7 mouse cellular contexts compared by ENCODE assay signal in the genomic region with DNA sequence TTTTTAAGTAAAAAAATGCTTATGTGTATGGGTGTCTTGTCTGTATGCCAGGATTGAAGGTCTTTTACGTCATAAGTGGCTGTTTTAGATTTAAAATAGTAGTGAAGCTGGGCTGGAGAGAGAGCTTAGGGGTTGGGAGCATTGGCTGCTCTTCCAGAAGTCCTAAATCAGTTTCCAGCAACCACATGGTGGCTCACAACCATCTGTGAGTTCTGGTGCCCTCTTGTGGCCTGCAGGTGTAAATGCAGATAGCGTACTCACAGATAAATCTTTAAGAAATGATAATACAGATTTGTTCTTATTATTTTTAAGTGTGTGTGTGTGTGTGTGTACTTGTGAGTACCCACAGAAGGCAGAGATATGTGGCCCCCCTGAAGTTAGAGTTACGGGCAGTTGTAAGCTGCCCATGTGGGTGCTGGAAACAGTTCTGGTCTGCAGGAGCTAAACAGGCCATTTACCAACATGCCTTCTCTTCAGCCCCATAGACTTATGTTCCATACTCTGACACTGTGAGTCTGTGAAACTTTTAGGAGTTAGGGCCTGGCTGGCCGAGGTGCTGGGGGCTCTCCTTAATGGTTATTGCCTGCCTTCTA. TPM values are rescaled to one million over a fixed set of nuclear protein-coding genes. Genes with fewer than 3 reads are reported as not detected.
A peak's percentile ranks its signal among the peaks of the same experiment; 100 is the strongest.
DNase-seq lines count a peak whose midpoint lies in the region; ATAC-seq and TF ChIP-seq lines count a peak whose summit lies in the region.

No protein-coding gene starts in this region.

- H3K9me3 ChIP-seq in kidney, postnatal 0 days (replicated peaks; ENCODE audit: low read length) = no peaks in the 10 kb centered on the region
- no peaks in the 10 kb centered on the region for H3K9me3 ChIP-seq in lung, embryonic 14.5 days (ENCODE audit: low read depth, low read length)

- 32% methylated on average over 4 of the region's 4 CpGs for WGBS in kidney, postnatal 0 days
- WGBS in lung, embryonic 14.5 days = 47% methylated on average over 4 of the region's 4 CpGs

- no peak overlapping the region for H3K27ac ChIP-seq in kidney, postnatal 0 days
- H3K27ac ChIP-seq in lung, embryonic 14.5 days (ENCODE audit: low read depth) = no peak overlapping the region

- no peak overlapping the region for H3K4me2 ChIP-seq in kidney, postnatal 0 days (ENCODE audit: low read length)
- H3K4me2 ChIP-seq in lung, embryonic 14.5 days = no peak overlapping the region

- H3K4me3 ChIP-seq in kidney, postnatal 0 days (replicated peaks; ENCODE audit: low read depth, low read length) = no peak overlapping the region
- no peak overlapping the region for H3K4me3 ChIP-seq in lung, embryonic 14.5 days (ENCODE audit: low read depth, low read length)

- no peaks in the 10 kb centered on the region for H3K27me3 ChIP-seq in kidney, postnatal 0 days (ENCODE audit: insufficient read depth, low read length)
- H3K27me3 ChIP-seq in lung, embryonic 14.5 days (ENCODE audit: insufficient read depth, low read length) = no peaks in the 10 kb centered on the region

- no peaks in the 10 kb centered on the region for H3K4me1 ChIP-seq in kidney, postnatal 0 days (replicated peaks; ENCODE audit: insufficient read depth, low read length)
- H3K4me1 ChIP-seq in lung, embryonic 14.5 days (ENCODE audit: insufficient read depth) = no peaks in the 10 kb centered on the region

- 0 out of 2 replicates have a peak, but pooled peaks cover 6% of the 10 kb centered on the region for H3K36me3 ChIP-seq in kidney, postnatal 0 days (ENCODE audit: insufficient read depth, low read length)
- peaks cover 15% of the 10 kb centered on the region; the same call in 1 of the 2 replicates for H3K36me3 ChIP-seq in lung, embryonic 14.5 days (ENCODE audit: insufficient read depth)

- no peak overlapping the region for H3K9ac ChIP-seq in kidney, postnatal 0 days (ENCODE audit: low read depth, low read length)
- H3K9ac ChIP-seq in lung, embryonic 14.5 days = no peak overlapping the region

- TF ChIP-seq CTCF in kidney, postnatal 0 days (IDR thresholded peaks at IDR 0.05; ENCODE audit: low read depth) = peak; percentile 97
- TF ChIP-seq CTCF in lung, embryonic 14.5 days (IDR thresholded peaks at IDR 0.05; ENCODE audit: low read depth) = peak; percentile 90

- DNase-seq in NIH3T3 (ENCODE audit: low read depth) = peak; percentile 86
- peak; percentile 75 to 83 for DNase-seq in cerebellum, postnatal 10 days
- peak; percentile 91 for DNase-seq in kidney, postnatal 0 days (ENCODE audit: low spot score)
- peak; percentile 87 for DNase-seq in lung, embryonic 14.5 days

- ATAC-seq in CD4-positive, CD25-positive, alpha-beta regulatory T cell, adult 4 months = peak; percentile 88
- peak; percentile 71 for ATAC-seq in granulocyte monocyte progenitor cell, adult 5-6 weeks (replicated peaks; ENCODE audit: poor library complexity, severe bottlenecking)
- ATAC-seq in kidney, postnatal 0 days (replicated peaks; ENCODE audit: low FRiP score, low read depth) = no peak
- peak; percentile 62; the same call in 1 of the 2 replicates for ATAC-seq in lung, embryonic 14.5 days (ENCODE audit: insufficient read depth)
- peak; percentile 76 for ATAC-seq in neutrophil, adult 5-6 weeks (ENCODE audit: extremely low read depth, insufficient number of reproducible peaks, low FRiP score, poor library complexity, severe bottlenecking)

RNA-seq across cellular contexts. Expression of a gene that starts 8.6 kb away (rescaled TPM):
- polyA plus RNA-seq in CD4-positive, CD25-positive, alpha-beta regulatory T cell, adult 4 months (2017; shearing (Covaris generic)) = 10 to 100 TPM; 15.8 to 22.5 TPM
- total RNA-seq in granulocyte monocyte progenitor cell, adult 5-6 weeks (2014; fragmentation: Nextera tagmentation) = 26.5 and 41.9 TPM in 2 replicates
- total RNA-seq in granulocyte monocyte progenitor cell, adult 5-6 weeks (2017) = 38.9 and 58.9 TPM in 2 replicates
- polyA plus RNA-seq in kidney, postnatal 0 days (2015; fragmentation: Nextera tagmentation; extraction: Ambion mirVana) = 17.0 and 17.4 TPM in 2 replicates
- 11.0 and 16.4 TPM in 2 replicates for polyA plus RNA-seq in lung, embryonic 14.5 days (2014; fragmentation: Nextera tagmentation; extraction: Ambion mirVana)
- 3.5 and 8.5 TPM in 2 replicates for total RNA-seq in neutrophil, adult 5-6 weeks (2017)

RNA-seq across cellular contexts. Expression of a gene that starts 9.1 kb away (rescaled TPM):
- polyA plus RNA-seq in CD4-positive, CD25-positive, alpha-beta regulatory T cell, adult 4 months (2017; shearing (Covaris generic)) = 10 to 100 TPM; 23.8 to 25.8 TPM
- total RNA-seq in granulocyte monocyte progenitor cell, adult 5-6 weeks (2014; fragmentation: Nextera tagmentation) = 20.1 and 21.6 TPM in 2 replicates
- 34.0 and 48.8 TPM in 2 replicates for total RNA-seq in granulocyte monocyte progenitor cell, adult 5-6 weeks (2017)
- polyA plus RNA-seq in kidney, postnatal 0 days (2015; fragmentation: Nextera tagmentation; extraction: Ambion mirVana) = 18.6 and 19.7 TPM in 2 replicates
- polyA plus RNA-seq in lung, embryonic 14.5 days (2014; fragmentation: Nextera tagmentation; extraction: Ambion mirVana) = 22.8 and 23.9 TPM in 2 replicates
- 42.8 and 48.0 TPM in 2 replicates for total RNA-seq in neutrophil, adult 5-6 weeks (2017)

RNA-seq across cellular contexts. Expression of a gene that starts 9.2 kb away (rescaled TPM):
- 100 to 1,000 TPM; 107 to 115 TPM for polyA plus RNA-seq in CD4-positive, CD25-positive, alpha-beta regulatory T cell, adult 4 months (2017; shearing (Covaris generic))
- 246 and 279 TPM in 2 replicates for total RNA-seq in granulocyte monocyte progenitor cell, adult 5-6 weeks (2014; fragmentation: Nextera tagmentation)
- 261 and 347 TPM in 2 replicates for total RNA-seq in granulocyte monocyte progenitor cell, adult 5-6 weeks (2017)
- polyA plus RNA-seq in kidney, postnatal 0 days (2015; fragmentation: Nextera tagmentation; extraction: Ambion mirVana) = 257 TPM in 2 replicates
- polyA plus RNA-seq in lung, embryonic 14.5 days (2014; fragmentation: Nextera tagmentation; extraction: Ambion mirVana) = 300 TPM in 2 replicates
- 70.1 and 94.7 TPM in 2 replicates for total RNA-seq in neutrophil, adult 5-6 weeks (2017)

RNA-seq across cellular contexts. Expression of a gene that starts 9.6 kb away (rescaled TPM):
- 10 to 100 TPM; 24.4 to 25.0 TPM for polyA plus RNA-seq in CD4-positive, CD25-positive, alpha-beta regulatory T cell, adult 4 months (2017; shearing (Covaris generic))
- total RNA-seq in granulocyte monocyte progenitor cell, adult 5-6 weeks (2014; fragmentation: Nextera tagmentation) = 25.6 and 37.4 TPM in 2 replicates
- 50.8 and 58.4 TPM in 2 replicates for total RNA-seq in granulocyte monocyte progenitor cell, adult 5-6 weeks (2017)
- 6.1 and 6.8 TPM in 2 replicates for polyA plus RNA-seq in kidney, postnatal 0 days (2015; fragmentation: Nextera tagmentation; extraction: Ambion mirVana)
- 9.1 and 11.1 TPM in 2 replicates for polyA plus RNA-seq in lung, embryonic 14.5 days (2014; fragmentation: Nextera tagmentation; extraction: Ambion mirVana)
- 30.0 and 30.5 TPM in 2 replicates for total RNA-seq in neutrophil, adult 5-6 weeks (2017)

RNA-seq across cellular contexts. Expression of a gene that starts 43.2 kb away (rescaled TPM):
- polyA plus RNA-seq in CD4-positive, CD25-positive, alpha-beta regulatory T cell, adult 4 months (2017; shearing (Covaris generic)) = 1 to 10 TPM; 4.5 to 8.1 TPM
- not detected in 2 replicates for total RNA-seq in granulocyte monocyte progenitor cell, adult 5-6 weeks (2014; fragmentation: Nextera tagmentation)
- total RNA-seq in granulocyte monocyte progenitor cell, adult 5-6 weeks (2017) = 0.52 and 0.78 TPM in 2 replicates
- polyA plus RNA-seq in kidney, postnatal 0 days (2015; fragmentation: Nextera tagmentation; extraction: Ambion mirVana) = 17.0 TPM in 2 replicates
- polyA plus RNA-seq in lung, embryonic 14.5 days (2014; fragmentation: Nextera tagmentation; extraction: Ambion mirVana) = 11.8 and 12.7 TPM in 2 replicates
- 9.8 TPM in 2 replicates for total RNA-seq in neutrophil, adult 5-6 weeks (2017)
